Mouse (Mus musculus) left cerebral cortex, adult 8-10 months (tissue): ENCODE measurements around the gene Thap12. TPM values are rescaled to one million over a fixed set of nuclear protein-coding genes. Genes with fewer than 3 reads are reported as not detected.
A peak's percentile ranks its signal among the peaks of the same experiment; 100 is the strongest.

Experiments used
- DNase-seq, 2 experiments: peaks; one replicate each; pipeline ENCODE4 v3.0.0; 2022; ENCODE audit warnings: low spot score in 2 of 2
- total RNA-seq, 4 experiments: library from RNA; stranded (reverse); gene quantifications; 2 replicates each; pipeline ENCODE4 v1.2.4; 2022

The Thap12 gene
- total RNA-seq, 4 experiments from 2014 or later: 55.7 to 68.5 (median 57.2) TPM

- DNase-seq: no peak
These were observed 5.4 kb upstream of the Thap12 start for GRCm38 (mm10) chr7:98697496-98697895.

DNA sequence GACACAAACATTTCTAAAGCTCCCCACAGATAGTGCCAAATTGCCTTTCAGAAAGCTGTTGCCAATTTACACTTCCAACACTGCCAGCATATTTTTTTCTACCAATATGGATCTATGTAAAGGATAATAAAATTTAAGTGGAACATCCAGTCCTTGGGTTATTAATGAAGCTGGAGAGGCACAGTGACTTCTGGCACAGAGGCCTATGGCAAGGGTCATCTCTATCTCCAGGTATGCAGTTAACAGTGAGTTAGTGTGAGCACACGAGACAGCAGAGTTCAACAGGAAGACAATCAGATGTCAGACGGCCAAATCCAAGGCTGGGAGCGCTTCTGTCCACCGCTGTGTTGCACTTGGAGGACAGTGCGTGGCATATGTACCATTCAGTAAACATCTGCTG lies 4.9 kb upstream of the Thap12 start:
- no peak for DNase-seq

DNA sequence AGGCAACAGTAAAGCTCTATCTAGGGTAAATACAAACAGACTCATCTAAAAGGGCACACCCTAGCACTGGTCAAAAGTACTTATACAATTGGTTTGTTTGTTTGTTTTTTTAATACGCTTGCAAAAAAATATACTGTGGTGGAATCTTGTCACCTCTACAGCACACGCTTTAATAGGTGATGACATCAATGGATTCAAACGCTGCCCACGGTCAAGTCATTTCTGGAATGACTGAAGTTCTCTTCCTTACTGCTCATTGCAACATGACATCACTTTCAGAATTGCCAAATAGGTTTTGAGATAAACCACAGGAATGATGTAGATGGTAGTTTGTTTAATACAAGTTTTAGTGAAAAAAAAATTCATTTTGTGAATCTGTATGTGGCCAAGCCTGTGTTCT lies 4.3 kb upstream of the Thap12 start:
- DNase-seq: no peak

DNA sequence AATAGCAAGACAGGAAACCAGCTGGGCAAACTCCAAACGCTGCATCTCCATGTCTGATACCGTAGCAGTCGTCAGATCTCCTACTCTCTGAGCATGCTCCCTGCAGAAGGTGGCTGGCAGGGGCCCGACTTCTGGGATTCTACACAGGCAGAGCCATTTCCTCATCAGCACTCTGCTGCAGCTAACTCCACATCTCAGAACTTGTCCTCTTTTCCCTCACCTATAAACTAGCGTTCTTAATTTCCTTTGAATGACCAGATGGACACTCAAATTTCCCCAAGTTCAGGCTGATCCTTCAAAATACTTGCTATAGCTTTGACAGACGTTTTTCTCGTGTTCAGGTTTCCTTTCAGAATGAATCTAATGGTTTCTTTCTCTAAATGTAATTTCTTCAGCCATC lies 1.1 kb upstream of the Thap12 start:
- DNase-seq: no peak

DNA sequence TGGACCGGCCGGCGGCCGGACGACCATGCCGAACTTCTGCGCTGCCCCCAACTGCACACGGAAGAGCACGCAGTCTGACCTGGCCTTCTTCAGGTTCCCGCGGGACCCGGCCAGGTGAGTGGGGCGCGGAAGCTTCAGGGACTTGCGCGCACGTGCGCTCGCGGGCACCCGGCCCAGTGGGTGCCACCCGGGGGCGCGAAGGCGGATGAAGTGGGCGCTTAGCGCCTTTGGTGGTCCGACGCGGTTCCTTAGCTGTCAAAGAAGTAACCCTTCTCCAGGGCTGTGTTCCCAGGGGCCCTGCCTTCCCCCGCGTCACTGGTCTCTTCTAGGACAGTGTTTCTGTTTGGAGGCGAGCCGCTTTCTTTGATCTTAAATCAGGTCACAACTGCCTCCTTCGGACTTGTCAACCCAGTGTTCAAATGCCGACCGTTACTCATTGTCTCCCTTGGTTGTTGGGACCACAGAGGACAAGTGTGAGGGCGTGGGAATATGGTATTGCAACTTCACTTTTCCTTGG lies 520 bp downstream of the Thap12 start:
- peak in 1 of 2 experiments; percentile 15 for DNase-seq

GRCm38 (mm10) chr7:98704276-98704675 lies 1.4 kb downstream of the Thap12 start:
- no peak for DNase-seq

GRCm38 (mm10) chr7:98713661-98714060 lies 10.8 kb downstream of the Thap12 start:
- DNase-seq: no peak

- no peak for DNase-seq
These were observed 14.5 kb downstream of the Thap12 start for GRCm38 (mm10) chr7:98717438-98717837.

- no peak for DNase-seq
These were observed 16.9 kb downstream of the Thap12 start for GRCm38 (mm10) chr7:98719761-98720160.

DNA sequence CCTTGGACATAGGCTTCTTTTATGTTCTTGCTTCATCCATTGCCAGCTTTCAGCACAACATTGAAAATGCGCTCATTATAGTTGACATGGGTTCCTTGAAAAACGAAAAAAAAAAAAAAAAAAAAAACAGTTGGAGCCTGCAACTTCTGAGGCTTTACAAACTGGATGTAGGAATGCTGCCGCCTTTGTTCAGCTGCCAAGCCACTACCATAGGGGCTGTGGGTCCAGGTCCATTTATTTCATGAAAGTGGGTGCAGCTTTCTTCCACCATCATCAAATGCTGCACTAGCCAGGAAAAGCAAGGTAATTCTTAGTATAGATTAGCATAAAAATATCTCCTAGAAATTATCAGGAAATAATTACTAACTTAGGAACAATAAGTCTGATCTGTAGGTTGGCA lies 17.8 kb downstream of the Thap12 start:
- no peak for DNase-seq

DNA sequence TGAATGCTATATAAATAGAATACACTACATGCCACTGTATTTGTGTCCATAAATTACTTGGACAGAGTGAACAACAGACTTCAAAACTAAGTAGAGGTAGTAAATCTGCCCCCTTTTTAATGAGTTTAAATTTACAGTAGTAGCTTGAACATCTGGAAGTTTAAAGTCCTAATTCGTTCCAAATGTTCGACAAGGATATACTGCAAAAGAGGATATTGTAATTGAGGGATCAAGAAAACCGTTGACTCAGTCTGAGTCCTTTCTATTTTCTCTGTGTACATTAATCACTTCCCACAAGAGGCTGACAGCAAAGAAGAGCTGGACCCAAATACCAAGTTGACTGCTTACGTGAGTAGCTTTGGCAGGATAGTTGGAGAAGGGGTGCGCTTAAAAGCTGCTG lies 18.3 kb downstream of the Thap12 start:
- DNase-seq: no peak

DNA sequence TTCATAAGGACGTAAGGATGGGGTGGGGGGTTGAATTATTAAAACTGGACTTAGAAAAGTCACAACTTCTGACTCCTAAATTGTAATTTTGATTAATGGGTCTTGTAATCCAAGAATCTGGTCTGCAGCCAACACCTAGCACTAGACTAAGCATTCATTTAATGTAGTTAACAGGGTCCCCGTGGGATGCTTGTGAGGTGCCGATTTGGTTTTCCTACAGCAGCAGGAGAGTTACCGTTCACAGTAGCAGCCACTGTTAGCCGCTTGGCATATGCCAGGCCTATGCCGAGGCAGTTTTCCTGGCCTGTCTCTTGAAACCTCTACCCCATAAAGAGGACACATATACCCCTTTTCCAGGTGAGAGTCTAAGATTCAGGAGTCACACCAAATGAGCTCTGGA lies 18.7 kb downstream of the Thap12 start:
- no peak for DNase-seq

DNA sequence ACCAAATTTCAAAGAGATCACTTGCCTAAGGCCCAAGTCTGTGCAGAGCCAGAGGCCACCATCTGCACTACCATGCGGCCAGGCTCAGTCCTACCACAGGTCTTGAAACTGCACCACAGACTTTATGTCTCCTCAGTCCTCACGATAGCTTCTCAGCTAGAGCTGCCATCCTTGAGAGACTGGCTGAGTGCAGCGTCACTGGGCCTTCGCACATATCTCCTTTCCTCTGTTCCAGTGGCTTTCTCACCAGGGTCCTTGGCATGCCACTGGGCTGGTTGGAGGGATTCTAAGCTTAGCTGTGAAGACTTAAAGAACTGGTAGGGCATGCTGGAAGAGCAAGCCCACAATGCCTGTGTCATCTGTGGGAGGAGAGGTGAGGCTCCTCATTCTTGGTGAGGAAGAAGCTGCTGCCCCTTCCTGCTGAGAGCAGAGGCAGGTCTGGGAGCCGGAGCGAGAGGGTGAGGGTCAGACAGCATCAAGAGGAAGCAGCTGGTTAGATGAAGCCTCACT lies 22.8 kb downstream of the Thap12 start:
- no peak for DNase-seq

- DNase-seq: no peak
These were observed 25.1 kb downstream of the Thap12 start for GRCm38 (mm10) chr7:98727986-98728385.

DNA sequence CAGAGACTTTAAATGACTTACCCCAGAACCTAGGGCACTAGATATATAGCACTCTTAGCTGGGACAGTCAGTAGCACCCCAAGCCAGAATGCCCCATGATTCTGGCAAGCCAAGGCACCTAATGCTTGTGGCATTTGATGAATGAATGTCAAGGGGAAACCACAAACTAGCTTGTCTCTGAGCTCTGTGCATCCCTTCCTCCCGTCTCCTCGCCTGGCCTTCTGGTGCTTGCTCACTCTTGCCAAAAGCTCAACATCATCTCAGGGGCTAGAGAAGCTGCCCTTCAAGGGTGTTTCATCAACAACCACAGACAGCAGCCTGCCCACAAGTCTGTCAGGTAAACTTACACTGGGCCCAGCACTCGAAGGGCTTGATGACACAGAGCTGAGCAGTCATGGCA lies 25.6 kb downstream of the Thap12 start:
- DNase-seq: no peak

- no peak for DNase-seq
These were observed 26.9 kb downstream of the Thap12 start for GRCm38 (mm10) chr7:98729661-98730271.

DNA sequence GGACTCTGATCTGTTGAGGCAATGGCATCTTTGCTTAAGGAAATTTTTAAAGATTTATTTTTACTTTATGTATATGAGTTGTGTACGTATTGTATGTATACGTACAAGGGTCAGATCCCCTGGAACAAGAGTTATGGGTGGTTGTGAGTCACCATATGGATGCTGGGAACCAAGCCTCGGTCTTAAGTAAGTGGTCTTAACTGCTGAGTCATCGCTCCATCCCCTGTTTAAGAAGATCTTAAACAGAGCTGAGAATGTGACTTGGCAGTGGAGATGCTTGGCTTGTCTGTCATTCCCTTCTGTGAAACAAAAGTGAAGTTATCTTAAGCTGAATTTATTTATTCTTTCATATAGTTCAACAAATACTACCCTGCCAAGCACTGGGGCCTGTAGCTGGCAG lies 31.1 kb downstream of the Thap12 start:
- no peak for DNase-seq

- no peak for DNase-seq
These were observed 32.0 kb downstream of the Thap12 start for GRCm38 (mm10) chr7:98734876-98735275.

- DNase-seq: no peak
These were observed 34.1 kb downstream of the Thap12 start for GRCm38 (mm10) chr7:98736780-98737550.

DNA sequence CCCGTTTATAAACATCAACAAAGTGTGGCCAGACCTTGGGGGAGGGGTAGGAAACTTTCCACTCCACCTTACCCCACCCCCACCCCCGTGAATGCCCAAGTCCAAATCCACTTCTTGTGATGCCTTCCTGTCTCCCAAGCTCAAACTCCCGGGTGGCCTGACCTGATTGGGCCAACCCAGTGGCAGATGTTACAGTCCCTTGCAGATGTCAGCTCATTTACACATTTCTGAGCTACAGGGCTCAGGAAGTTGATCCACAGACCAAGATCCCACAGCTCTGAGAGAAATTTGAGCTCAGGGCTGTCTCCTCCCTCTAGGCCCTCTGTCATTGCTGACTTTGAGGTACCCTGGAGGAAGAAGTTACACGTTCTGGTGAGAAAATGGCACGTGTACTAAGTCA lies 37.5 kb downstream of the Thap12 start:
- DNase-seq: no peak

DNA sequence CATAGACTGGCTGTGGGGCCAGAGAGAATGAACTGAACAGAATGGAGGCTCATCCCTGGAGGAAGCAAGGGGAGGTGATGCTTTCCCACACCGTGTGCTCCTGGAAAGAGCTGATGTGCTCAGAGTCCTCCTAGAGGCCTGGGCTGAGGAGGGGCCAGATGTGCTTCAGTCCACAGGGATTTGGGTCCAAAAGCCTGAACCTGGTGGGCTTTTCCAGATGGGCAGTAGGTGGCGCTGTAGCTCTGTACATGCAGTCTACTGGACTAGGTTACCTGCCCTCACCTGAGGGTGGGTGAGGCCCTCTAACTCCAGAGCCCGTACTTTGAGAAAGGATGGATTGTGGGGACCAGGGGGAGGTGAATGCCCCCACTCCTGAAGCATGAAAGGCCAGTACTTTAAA lies 40.4 kb downstream of the Thap12 start:
- peak in 1 of 2 experiments; percentile 43 for DNase-seq

- no peak for DNase-seq
These were observed 47.5 kb downstream of the Thap12 start for GRCm38 (mm10) chr7:98750404-98750803.

DNA sequence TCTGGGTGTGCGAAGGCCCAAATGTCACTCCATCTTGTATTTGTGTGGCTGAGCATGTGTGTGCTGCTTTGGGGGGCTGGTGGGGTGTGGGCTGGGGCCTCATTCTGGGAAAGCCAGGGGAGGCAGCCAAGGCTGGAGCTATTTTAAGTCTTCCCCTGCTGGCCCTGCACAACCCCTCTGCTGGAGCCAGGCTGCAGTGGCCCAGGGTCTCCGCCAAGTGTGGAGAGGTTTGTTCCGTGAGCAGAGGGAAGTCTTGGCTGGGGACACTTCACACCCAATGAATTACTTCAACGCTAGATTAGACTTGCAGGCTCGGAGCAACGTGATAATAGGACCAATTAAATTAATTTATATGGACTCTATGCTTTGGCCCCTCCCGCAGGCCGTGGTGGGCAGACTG lies 49.8 kb downstream of the Thap12 start:
- no peak for DNase-seq
